Mouse (Mus musculus): ENCODE data around the gene Gm3045. TPM values are rescaled to one million over a fixed set of nuclear protein-coding genes. Genes with fewer than 3 reads are reported as not detected.
A peak's percentile ranks its signal among the peaks of the same experiment; 100 is the strongest.

The Gm3045 gene
- polyA plus RNA-seq, 1 experiment: 27.1 TPM

DNA sequence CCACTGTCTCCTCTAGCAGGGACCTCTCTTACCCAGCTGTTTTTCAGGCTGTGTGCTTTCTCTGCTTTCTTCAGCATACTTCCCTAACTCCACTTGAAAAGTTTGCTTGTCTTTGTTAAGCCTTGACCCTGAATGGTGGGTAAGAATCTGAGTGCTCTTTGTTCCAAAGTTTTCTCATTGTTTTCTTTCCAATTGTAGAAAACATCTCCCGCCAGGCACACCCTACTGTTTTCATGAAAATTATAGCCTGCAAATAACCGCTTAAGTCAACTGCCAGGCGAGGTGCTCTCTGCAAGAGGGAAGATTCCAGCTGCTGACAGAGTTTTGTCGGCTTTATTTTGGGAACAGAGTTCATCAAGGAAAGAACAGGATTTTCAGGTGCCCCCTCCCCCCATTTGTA, 25.2 kb upstream of the Gm3045 start:
- no peak overlapping the region for H3K4me3 ChIP-seq (ENCODE audit: control insufficient read depth, low read depth, low read length)
- H3K27me3 ChIP-seq (ENCODE audit: control insufficient read depth, insufficient read depth, low read length): no peaks in the 10 kb centered on the region
- no peaks in the 10 kb centered on the region for H3K36me3 ChIP-seq (ENCODE audit: control insufficient read depth, insufficient read depth, low read length)
- TF ChIP-seq CTCF (IDR thresholded peaks at IDR 0.05; ENCODE audit: control insufficient read depth, insufficient read depth, insufficient replicate concordance, low read depth, low read length): no peak
- H3K4me1 ChIP-seq (ENCODE audit: control insufficient read depth, insufficient read depth, low read length): no peaks in the 10 kb centered on the region
- H3K27ac ChIP-seq (ENCODE audit: control insufficient read depth, insufficient read depth, low read depth, low read length): no peak overlapping the region

DNA sequence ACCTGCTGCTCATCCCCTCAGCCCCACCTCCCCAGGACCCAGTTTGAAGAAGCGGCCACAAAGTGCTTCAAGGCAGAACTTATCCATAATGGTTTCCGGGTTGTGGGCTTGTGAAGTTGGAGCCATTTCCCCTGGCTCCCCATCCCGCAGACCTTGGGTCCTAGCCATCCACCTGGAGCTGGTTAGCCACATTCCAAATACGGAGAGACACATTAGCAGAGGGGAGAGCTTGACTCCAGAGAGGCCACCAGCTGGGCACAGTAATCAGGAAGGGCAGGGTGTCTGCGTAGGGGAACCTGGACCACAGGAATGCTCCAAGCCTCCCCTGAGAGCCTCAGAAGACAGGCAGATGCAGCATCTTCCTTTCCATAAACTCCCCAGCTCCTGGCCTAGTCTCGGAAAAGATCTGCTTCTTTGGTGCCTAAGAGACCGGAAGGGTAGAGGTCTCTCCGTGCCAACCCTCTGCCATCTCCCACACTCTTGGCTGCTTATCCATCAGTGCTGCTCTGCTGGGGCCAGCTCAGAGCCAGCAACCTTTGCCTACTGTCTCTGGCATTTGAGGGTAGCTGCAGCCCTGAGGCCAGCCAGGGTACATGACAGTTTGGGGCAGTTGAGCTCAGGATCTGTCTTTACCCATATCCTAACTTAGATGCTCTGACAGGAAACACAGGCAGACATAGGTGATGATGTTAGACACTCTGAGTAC, 22.9 kb upstream of the Gm3045 start:
- Histone ChIP-seq H3K4me1 (ENCODE audit: control insufficient read depth, insufficient read depth, low read length) (no peaks in the 10 kb centered on the region), H3K36me3 (ENCODE audit: control insufficient read depth, insufficient read depth, low read length) (no peaks in the 10 kb centered on the region), H3K4me3 (ENCODE audit: control insufficient read depth, low read depth, low read length) (no peak overlapping the region), H3K27ac (ENCODE audit: control insufficient read depth, insufficient read depth, low read depth, low read length) (no peak overlapping the region), H3K27me3 (ENCODE audit: control insufficient read depth, insufficient read depth, low read length) (no peaks in the 10 kb centered on the region)
- no peak for TF ChIP-seq POLR2A (IDR thresholded peaks at IDR 0.05; ENCODE audit: control insufficient read depth, low read depth, low read length)
- TF ChIP-seq CTCF (IDR thresholded peaks at IDR 0.05; ENCODE audit: control insufficient read depth, insufficient read depth, insufficient replicate concordance, low read depth, low read length): no peak

DNA sequence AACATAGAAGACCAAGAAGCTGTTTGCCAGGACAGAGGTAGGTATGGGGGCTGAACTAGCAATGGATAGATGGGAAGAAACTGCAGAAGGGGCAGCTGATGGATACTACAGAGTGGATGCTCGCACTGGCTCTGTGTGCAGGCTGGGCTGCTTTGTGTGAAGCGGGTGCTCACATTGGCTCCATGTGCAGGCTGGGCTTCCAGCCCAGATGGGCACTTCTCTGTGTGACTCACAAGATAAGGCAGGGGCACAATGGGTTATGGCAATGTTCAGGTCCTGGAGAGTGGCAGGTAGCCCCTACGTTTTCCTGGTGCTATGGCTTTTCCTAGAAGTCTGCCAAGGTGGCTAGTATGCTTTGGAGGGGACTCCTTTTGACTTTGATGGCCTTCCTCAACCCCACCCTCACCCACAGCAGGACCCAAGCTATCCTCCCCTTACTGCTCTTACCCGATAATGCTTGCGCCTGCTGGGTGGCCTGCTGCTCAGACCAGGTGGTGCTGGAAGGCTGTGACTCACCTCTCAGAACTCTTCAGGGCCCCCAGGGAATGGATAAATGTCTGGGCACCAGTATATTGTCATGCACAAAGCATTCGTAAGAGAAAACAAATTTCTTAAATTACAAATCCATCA, 21.8 kb upstream of the Gm3045 start:
- no peak overlapping the region for H3K4me3 ChIP-seq (ENCODE audit: control insufficient read depth, low read depth, low read length)
- H3K27me3 ChIP-seq (ENCODE audit: control insufficient read depth, insufficient read depth, low read length): no peaks in the 10 kb centered on the region
- H3K36me3 ChIP-seq (ENCODE audit: control insufficient read depth, insufficient read depth, low read length): no peaks in the 10 kb centered on the region
- TF ChIP-seq POLR2A (IDR thresholded peaks at IDR 0.05; ENCODE audit: control insufficient read depth, low read depth, low read length) (no peak), CTCF (IDR thresholded peaks at IDR 0.05; ENCODE audit: control insufficient read depth, insufficient read depth, insufficient replicate concordance, low read depth, low read length) (no peak)
- H3K27ac ChIP-seq (ENCODE audit: control insufficient read depth, insufficient read depth, low read depth, low read length): no peak overlapping the region
- H3K4me1 ChIP-seq (ENCODE audit: control insufficient read depth, insufficient read depth, low read length): no peaks in the 10 kb centered on the region

DNA sequence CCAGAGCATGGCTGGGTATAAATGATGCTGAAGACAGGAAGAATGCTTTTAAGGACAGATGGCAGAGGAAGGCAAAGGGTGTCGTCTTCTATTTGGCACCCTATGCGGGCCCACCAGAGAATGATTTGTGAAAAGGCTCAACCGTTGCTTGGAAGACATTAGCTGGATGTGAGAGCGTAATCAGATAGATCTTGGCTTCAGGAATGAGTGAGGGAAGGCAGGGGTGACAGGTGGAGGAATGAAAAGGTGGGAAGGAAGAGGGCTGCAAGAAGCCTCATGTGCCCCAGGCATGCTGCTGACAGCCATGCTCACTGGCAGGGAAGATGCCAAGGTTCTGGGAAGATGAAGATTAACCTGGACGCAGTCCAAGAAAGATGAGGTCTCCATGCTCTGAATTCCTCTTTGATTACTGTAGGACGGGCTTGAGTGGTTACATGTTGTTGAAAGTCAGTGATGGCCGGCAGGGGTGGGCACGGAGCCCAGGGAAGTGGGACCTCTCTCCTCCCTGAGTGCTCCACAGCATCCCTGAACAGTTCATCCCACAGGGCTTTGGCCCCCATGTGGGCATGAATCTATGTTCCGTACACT, 14.0 kb upstream of the Gm3045 start:
- no peaks in the 10 kb centered on the region for H3K27me3 ChIP-seq (ENCODE audit: control insufficient read depth, insufficient read depth, low read length)
- no peaks in the 10 kb centered on the region for H3K36me3 ChIP-seq (ENCODE audit: control insufficient read depth, insufficient read depth, low read length)
- H3K4me3 ChIP-seq (ENCODE audit: control insufficient read depth, low read depth, low read length): peak overlapping the region; percentile 4
- TF ChIP-seq CTCF (IDR thresholded peaks at IDR 0.05; ENCODE audit: control insufficient read depth, insufficient read depth, insufficient replicate concordance, low read depth, low read length) (no peak), POLR2A (IDR thresholded peaks at IDR 0.05; ENCODE audit: control insufficient read depth, low read depth, low read length) (no peak)
- H3K4me1 ChIP-seq (ENCODE audit: control insufficient read depth, insufficient read depth, low read length): peaks cover 6% of the 10 kb centered on the region
- no peak overlapping the region for H3K27ac ChIP-seq (ENCODE audit: control insufficient read depth, insufficient read depth, low read depth, low read length)

DNA sequence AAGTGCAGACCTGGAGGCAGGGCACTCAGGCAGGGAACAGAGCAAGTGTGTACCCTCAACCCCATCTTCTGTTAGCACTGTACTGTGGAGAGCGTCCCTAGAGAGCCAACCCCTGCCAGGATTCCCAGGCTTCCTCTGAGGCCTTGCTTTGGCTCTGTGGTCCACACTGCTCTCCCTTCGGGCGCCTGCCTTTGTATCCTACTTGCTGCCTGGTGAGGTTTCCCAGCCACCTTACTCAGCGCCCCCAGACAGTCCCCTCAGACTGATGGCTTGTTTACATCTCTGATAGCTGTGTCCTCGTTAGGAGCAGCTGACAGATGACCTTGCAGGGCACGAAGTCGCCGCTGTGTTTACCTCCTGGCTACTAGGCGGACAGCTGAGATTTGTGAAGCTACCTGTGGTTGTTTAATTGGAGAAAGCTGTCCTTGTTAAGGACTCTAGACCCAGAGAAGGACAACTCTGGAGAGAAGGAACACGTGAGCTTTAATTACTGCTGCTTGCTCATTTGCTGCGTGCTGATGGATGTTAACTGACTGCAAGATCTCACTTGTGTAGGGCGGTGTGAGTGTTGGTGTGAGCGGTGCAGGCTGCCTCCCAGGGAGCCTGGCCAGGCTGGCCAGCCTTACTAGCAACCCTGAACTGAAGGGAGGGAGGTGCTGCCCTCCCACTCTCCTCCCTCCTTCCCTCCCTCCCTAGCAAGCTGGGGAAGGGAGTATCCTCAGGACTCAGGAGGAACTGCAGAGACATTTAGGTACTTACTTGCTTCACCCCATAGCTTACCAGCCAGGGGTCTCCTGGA, 7.5 kb upstream of the Gm3045 start:
- Histone ChIP-seq H3K4me3 (ENCODE audit: control insufficient read depth, low read depth, low read length) (no peak overlapping the region), H3K27ac (ENCODE audit: control insufficient read depth, insufficient read depth, low read depth, low read length) (peak overlapping the region; percentile 19; the same call in 1 of the 2 replicates), H3K27me3 (ENCODE audit: control insufficient read depth, insufficient read depth, low read length) (no peaks in the 10 kb centered on the region), H3K4me1 (ENCODE audit: control insufficient read depth, insufficient read depth, low read length) (peaks cover 18% of the 10 kb centered on the region), H3K36me3 (ENCODE audit: control insufficient read depth, insufficient read depth, low read length) (no peaks in the 10 kb centered on the region)
- TF ChIP-seq CTCF (IDR thresholded peaks at IDR 0.05; ENCODE audit: control insufficient read depth, insufficient read depth, insufficient replicate concordance, low read depth, low read length): no peak
- no peak; the same call in 1 of the 2 replicates for TF ChIP-seq POLR2A (IDR thresholded peaks at IDR 0.05; ENCODE audit: control insufficient read depth, low read depth, low read length)

DNA sequence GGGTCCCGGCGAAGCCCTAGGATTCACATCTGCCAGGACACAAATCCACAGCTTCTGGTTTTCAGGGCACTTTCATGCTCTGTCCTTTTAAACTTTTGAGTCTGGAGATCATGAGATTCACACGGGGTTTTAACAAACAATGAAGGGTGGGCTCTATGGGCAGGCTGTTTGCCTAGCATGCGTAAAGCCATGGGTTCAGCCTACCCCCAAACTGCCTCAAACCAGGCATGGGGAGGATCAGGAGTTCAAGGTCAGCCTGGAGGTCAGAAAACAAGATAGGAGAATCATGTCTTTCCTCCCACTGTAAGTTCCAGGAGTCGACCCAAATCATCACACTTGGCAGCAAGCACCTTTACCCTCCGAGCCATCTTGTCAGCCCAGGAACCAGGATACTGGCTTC, 6.9 kb upstream of the Gm3045 start:
- H3K27me3 ChIP-seq (ENCODE audit: control insufficient read depth, insufficient read depth, low read length): no peaks in the 10 kb centered on the region
- no peaks in the 10 kb centered on the region for H3K36me3 ChIP-seq (ENCODE audit: control insufficient read depth, insufficient read depth, low read length)
- peaks cover 18% of the 10 kb centered on the region for H3K4me1 ChIP-seq (ENCODE audit: control insufficient read depth, insufficient read depth, low read length)
- TF ChIP-seq CTCF (IDR thresholded peaks at IDR 0.05; ENCODE audit: control insufficient read depth, insufficient read depth, insufficient replicate concordance, low read depth, low read length) (no peak), POLR2A (IDR thresholded peaks at IDR 0.05; ENCODE audit: control insufficient read depth, low read depth, low read length) (no peak)
- H3K4me3 ChIP-seq (ENCODE audit: control insufficient read depth, low read depth, low read length): no peak overlapping the region
- peak overlapping the region; percentile 19; the same call in 1 of the 2 replicates for H3K27ac ChIP-seq (ENCODE audit: control insufficient read depth, insufficient read depth, low read depth, low read length)
